Mouse (Mus musculus): ENCODE data around the gene Hc.
A peak's percentile ranks its signal among the peaks of the same experiment; 100 is the strongest.

Hc gene

GRCm38 (mm10) chr2:35061338-35061737, at the start of gene Hc:
Gene Hc, minus strand, starts transcription at chr2:35061438.
- DNase-seq (ENCODE audit: low spot score), result no peak

GRCm38 (mm10) chr2:35110521-35110920, 49.3 kb upstream of the Hc start:
- no peak for DNase-seq (ENCODE audit: low spot score)

- DNase-seq (ENCODE audit: low spot score), result peak; percentile 43
Observed at GRCm38 (mm10) chr2:35109924-35110304, 48.7 kb upstream of the Hc start.

GRCm38 (mm10) chr2:35109141-35109923, 48.1 kb upstream of the Hc start, which contains the start of gene Cntrl:
Gene Cntrl, plus strand, starts transcription at chr2:35109492.
- peak; percentile 91 for DNase-seq (ENCODE audit: low spot score)

GRCm38 (mm10) chr2:35108712-35109111, 47.5 kb upstream of the Hc start:
- DNase-seq (ENCODE audit: low spot score), result peak; percentile 62

- peak; percentile 52 for DNase-seq (ENCODE audit: low spot score)
Observed at GRCm38 (mm10) chr2:35107984-35108635, 46.9 kb upstream of the Hc start.

- no peak for DNase-seq (ENCODE audit: low spot score)
Observed at GRCm38 (mm10) chr2:35104843-35105242, 43.6 kb upstream of the Hc start.

- no peak for DNase-seq (ENCODE audit: low spot score)
Observed at GRCm38 (mm10) chr2:35103558-35103957, 42.3 kb upstream of the Hc start.

GRCm38 (mm10) chr2:35102777-35103176, 41.5 kb upstream of the Hc start:
- DNase-seq (ENCODE audit: low spot score), result no peak

GRCm38 (mm10) chr2:35101443-35101842, 40.2 kb upstream of the Hc start, which contains the start of gene AI182371:
Gene AI182371, minus strand, starts transcription at chr2:35101543.
- DNase-seq (ENCODE audit: low spot score), result no peak

- no peak for DNase-seq (ENCODE audit: low spot score)
Observed at GRCm38 (mm10) chr2:35100529-35100928, 39.3 kb upstream of the Hc start.

GRCm38 (mm10) chr2:35087418-35087817, 26.2 kb upstream of the Hc start:
- no peak for DNase-seq (ENCODE audit: low spot score)

- no peak for DNase-seq (ENCODE audit: low spot score)
Observed at GRCm38 (mm10) chr2:35079166-35079565, 17.9 kb upstream of the Hc start.

- no peak for DNase-seq (ENCODE audit: low spot score)
Observed at GRCm38 (mm10) chr2:35074328-35074727, 13.1 kb upstream of the Hc start.

GRCm38 (mm10) chr2:35072547-35072946, 11.3 kb upstream of the Hc start:
- DNase-seq (ENCODE audit: low spot score), result no peak

GRCm38 (mm10) chr2:35070275-35070674, 9.0 kb upstream of the Hc start:
- DNase-seq (ENCODE audit: low spot score), result no peak

- no peak for DNase-seq (ENCODE audit: low spot score)
Observed at GRCm38 (mm10) chr2:35069124-35069523, 7.9 kb upstream of the Hc start.

- DNase-seq (ENCODE audit: low spot score), result no peak
Observed at GRCm38 (mm10) chr2:35067117-35067516, 5.9 kb upstream of the Hc start.

- DNase-seq (ENCODE audit: low spot score), result no peak
Observed at GRCm38 (mm10) chr2:35066525-35067082, 5.4 kb upstream of the Hc start.

GRCm38 (mm10) chr2:35063333-35064030, 2.2 kb upstream of the Hc start:
- DNase-seq (ENCODE audit: low spot score), result no peak

GRCm38 (mm10) chr2:35060897-35061296, 341 bp downstream of the Hc start:
- DNase-seq (ENCODE audit: low spot score), result no peak

GRCm38 (mm10) chr2:35060256-35060655, 982 bp downstream of the Hc start:
- DNase-seq (ENCODE audit: low spot score), result no peak

GRCm38 (mm10) chr2:35058325-35058724, 2.9 kb downstream of the Hc start:
- DNase-seq (ENCODE audit: low spot score), result no peak

Measured in T-cell, adult 2 months (primary cell).